Mouse (Mus musculus): Measurements from ENCODE around the gene Gm42791.

Gm42791 gene

DNA sequence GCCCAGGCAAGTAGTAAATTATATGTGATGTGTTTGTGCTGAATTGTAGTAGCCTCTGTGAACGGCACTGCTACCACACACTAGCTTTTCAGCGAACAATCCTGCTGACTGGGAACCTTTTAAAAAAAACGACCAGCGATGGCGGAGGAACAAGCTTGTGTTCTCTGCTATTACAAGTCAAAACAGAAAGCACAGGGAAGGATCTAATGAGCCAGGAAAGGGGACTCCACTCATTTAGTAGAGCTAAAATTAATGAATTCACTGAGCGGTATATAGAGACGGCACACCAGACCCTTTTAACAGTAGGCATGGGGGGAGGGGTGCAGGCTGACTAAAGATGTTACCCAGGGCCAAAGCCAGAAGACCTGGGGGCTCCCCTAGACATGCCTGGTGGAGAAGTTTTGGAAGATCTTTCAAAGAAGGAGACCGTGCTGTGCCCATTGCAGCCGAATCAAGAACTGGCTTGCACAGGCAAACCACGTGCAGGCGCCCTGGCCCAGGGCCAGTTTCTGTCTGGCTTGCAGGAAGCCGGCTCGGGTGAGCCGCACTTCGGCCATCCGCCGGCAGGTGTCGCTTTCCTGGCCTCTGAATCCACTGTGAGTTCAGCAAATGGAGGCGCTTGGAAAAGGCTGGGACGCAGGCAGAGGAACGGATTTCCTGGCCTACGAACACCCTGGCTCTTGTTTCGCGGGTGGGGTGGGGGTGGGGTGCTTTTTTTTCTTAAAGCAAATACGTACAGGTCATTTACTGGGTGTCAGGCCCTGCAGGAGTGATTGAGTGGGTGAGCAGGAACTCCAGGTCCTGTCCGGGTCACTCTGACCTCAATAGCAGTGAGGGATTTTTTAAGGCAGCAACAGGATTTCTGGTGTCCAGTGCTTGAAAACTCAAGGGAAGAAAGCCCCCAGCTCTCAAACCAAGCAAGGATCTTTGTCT is 11.7 kb upstream of the Gm42791 start:
- peak; percentile 100 for DNase-seq

DNA sequence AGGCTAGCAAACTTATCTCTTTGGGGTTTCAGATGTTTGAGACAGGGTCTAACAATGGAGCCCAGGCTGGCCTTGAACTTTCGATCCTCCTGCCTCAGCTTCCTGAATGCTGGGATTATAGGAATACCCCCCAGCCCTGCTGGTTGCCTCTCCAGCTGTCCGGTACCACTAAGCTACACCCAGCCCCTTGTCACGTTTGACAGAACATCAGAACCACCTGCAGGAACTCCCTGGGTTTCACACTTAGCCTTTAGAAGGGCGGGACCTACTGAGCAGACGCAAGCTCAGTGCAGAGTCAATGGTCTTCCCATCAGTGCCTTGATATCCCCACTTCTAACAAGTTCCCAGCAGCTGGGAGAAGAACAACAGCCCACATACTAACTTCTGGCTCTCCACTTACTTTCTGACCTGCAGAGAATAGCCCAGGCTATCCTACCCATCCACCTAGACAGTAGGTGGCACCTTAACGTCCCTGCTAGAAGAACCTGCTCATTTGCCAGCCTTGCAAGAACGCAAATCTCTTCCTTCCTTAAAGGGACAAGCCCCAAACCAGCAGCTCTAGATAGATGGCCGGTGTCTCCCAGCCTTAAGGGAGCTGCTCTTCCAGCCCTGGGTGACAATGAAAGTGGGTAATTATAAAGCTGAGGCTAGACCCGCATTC is 10.9 kb upstream of the Gm42791 start:
- DNase-seq = no peak

DNA sequence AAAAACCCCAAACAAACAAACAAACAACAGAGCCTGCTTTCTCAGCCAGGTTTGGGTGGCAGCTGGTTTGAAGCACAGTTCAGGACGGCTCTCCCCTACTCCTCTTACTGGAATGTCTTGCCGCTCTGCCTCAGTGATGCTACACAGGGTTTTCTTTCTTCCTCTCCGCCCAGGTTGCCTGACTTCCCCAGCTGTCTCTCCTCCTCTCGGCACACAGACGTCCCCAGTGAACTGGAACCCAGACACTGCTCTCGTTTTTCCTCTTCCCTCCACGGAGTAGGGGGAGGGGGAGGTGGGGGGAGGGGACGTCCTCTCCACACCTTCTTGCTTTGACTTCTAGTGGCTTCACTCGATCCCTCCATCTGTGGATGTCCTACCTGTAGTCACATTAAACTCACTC is 10.1 kb upstream of the Gm42791 start:
- no peak for DNase-seq

DNA sequence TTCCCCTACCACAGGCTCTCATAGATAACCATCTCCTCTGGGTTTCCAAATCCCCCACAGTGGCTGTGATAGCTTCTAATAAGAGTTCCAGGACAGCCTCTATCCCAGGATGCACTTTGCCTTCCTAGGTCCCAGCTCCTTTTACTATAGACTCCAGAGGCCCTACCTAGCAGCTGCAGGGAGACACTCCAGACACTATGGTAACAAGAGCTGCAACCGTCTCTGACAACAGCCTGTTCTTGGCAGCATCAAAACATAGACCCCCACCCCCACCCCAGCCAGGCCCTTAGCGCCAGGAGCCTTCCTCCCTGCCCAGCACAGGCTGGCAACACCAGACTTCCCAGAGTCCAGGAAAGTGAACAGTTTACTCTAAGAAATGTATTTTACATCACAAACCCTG is 8.2 kb upstream of the Gm42791 start:
- no peak for DNase-seq

DNA sequence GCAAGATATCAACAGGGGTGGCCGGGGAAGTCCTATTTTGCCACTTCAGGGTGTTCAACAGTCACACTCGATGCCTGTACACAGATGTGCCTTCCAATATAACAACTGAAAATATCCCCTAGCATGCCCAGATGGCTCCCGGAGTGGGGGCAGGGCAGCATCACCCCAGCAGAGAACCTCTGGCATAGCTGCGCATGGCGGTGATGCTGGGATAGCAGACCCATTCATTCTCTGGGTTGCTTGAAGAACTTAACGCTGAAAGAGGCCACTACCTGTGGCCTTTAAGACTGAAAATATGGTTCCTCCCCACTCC is 7.8 kb upstream of the Gm42791 start:
- DNase-seq = peak in 1 of 2 experiments; percentile 78

DNA sequence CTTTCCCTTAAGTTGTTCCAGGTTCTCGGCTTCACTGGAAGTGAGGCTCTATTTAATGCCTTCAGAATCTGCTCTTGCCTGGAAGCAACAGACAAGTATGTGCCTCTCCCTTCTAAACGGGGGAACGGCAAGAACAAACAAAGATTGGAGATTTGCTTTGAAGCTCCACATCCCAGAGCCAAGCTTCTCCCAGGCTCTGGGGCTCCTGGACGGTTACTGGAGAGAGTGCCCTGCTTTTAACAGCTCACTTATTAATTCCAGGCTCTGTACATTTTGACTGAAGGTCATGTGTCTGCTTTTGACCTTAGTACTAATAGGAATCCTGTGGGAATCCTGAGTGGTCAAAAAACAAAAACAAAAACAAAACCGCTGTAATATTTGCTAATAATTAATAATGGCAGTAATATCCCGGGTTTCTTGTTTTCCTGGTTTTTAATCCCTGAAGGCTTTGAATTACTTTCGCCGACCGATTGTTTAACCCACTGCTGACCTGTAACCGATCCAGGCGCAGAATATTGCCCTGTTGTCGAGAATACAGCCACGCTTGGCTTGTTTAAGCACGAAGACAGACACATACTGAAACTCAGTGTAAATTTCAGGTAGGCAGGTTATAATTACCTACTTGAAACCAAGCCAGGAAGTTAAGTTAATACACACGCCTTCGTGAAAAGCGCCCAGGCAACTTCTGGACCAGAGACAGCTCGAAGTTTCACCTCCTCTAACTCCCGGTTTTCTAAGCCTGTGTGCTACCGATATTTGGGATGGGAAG is 7.3 kb upstream of the Gm42791 start:
- peak; percentile 50 to 81 for DNase-seq

DNA sequence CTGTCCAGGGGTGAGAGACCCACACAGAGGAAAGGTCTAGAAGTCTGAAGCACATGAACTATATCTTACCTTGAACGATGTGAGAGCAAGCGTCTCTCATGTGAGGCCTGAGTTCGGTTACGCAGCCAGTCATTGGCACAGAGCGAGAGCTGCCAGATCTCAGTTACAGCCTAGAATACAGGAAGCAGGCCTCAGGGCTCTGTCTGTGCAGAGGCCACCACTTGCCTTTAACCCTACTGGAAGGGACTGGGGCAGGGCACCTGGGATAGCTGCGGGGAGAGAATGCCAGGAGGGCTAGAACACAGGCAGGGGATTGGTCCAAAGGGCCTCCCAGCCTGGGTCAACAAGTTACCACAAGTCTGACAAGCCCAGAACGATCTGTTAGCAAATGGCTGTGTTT is 4.9 kb upstream of the Gm42791 start:
- DNase-seq = no peak

DNA sequence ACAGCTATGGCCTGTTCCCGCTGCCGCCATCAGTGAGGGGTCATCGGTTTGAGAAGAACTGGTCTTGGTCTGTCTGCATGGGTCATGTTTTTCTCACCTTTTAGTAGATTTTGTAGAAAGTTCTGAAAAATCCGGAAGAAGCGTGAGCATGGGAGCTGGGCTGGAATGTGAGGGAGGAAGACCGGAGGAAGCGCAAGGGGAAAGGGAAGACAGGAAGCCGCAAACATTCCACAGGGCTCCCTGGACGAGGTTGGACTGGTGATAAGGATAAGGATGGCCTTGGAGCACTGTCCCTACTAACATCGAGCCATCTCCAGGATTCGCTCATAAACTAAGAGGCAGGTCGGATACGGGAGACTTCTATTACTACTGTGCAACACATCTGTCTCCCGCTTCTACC is 3.6 kb upstream of the Gm42791 start:
- no peak for DNase-seq

DNA sequence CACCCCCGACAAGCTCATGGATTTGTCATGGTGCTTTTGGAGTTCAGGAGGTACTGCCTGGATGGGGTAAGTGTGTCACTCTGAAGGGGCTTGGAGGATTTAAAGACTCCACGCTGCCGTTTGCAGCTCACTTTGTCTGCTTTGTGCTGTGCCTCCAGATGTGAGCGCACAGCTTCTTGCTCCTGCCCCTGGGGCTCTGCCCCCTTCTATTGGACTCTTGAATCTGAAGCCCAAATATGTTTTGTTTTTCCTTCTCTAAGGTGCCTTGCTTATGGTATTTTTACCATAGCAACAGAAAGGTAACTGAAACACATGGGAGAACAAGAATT is 1.7 kb upstream of the Gm42791 start:
- no peak for DNase-seq

DNA sequence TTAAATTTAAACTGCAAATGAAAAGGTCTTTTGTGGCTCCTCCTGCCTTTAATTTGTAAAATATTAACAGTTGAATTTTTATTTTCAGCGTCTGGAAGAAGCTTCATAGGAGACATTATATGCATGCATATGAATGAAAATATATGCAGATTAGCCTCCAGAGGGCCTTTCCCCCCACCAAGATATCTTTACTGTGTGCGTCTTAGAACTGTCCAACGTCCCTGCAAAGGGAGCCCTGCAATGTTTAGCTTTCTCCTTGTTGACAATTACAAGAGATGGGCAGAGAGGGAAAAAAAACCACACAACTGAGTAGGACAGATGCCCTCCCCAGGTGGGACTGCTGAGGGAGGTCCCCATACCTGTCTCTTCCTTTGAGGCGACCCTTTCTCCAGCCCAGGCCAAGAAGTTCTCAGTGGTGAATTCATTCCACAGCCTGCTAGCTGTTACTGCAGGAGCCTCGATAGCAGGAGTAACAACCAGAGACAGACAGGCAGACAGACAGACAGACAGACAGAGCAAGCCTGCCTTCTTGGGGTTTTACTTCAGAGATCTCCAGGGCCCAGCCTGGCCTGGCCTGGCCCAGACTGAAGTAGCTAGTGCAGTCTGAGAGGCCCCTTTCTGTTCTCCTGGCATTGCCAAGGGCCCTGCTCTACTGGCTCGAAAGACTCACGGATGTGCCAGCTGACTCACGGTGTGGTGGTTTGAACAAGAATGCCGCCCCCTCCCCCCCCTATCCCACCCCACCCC is 1.2 kb upstream of the Gm42791 start:
- DNase-seq = peak in 1 of 2 experiments; percentile 53

DNA sequence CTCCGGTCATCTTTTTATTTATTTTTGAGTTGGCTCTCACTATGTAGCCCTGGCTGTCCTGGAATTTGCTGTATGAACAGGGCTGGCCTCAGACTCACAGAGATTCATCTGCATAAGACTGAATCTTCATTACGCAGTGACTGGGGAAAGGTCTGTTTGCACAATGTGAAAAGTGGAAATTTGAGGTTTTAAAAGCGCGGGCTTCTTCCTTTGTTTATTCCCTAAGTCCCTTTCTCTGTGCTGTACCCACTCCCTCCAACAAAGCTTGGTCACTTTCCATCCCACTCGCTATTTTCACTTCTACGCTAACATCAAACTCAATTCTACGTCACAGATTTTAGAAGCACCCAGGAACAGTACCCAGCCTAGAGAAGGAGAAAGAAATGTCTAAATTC is 639 bp downstream of the Gm42791 start:
- DNase-seq = no peak

DNA sequence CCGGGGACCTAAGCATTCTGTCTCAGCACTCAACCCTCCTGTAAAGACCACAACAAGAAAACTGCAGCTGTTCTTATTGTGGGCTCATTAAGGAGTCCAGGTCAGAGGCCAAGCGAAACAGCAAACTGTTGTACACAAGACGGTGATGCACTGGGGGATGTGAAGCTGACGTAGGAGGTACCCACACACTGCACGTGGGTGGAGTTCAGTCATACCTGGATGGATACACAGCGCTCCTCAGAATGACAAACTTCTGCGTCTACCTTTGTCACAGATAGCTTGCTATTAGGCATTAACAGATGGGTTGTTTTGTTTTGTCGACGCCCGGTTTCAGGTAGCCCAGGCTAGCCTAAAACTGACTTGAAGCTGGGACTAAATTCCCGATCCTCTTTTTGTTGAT is 2.3 kb downstream of the Gm42791 start:
- no peak for DNase-seq

DNA sequence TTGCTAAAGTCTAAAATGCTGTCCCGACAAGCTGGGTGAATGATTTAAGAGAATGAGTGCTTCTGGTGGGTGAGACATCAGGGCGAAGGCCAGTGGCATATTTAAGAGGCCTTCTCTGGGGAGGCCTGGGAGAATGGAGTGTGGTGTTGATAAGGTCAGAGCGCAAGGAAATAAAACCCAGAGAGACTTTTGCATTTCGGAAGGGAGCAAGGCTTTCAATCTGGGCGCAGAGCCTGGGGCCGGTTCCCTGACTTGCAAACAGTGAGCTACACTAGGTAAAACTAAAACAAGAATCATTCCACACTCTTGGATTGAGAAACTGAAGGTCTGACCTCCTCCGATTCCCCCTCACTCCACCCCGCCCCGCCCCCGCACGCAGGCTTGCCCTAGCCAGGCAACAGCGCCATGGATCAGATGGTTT is 4.0 kb downstream of the Gm42791 start:
- peak; percentile 79 to 84 for DNase-seq

DNA sequence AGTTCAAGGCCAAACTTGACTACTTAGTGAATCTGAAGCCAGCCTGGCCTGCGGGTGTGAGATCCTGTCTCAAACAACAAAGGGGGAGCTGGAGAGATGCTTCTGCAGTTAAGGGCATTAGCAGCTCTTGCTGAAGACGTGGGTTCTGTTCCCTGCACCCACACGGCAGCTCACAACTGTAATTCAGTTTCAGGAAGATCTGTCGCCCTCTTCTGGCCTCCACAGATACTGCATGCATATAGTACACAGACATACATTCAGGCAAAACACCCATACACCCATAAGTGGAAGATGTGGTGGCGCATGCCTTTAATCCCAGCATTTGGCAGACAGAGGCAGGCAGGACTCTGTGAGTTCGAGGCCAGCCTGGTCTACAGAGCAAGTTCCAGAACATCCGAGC is 5.5 kb downstream of the Gm42791 start:
- no peak for DNase-seq

DNA sequence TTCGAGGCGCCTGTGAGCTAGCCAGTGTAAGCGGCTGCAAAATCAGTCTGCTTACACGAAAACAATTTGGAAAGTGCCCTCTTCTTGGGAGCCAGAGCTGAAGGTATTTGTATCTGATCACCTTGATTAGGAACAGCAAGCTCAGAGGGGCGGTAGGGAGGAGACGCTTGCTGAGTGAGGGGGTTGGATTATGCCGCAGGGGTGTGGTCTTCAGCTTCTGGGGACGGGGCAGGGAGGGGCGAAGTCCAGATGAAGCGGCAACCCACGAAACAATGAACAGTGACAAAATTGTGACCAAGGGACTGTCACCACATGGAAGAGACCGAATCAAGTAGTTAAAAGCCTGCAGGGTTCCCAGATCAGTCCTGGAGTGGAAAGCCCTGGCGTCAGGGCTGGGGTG is 10.0 kb downstream of the Gm42791 start:
- DNase-seq = no peak

DNA sequence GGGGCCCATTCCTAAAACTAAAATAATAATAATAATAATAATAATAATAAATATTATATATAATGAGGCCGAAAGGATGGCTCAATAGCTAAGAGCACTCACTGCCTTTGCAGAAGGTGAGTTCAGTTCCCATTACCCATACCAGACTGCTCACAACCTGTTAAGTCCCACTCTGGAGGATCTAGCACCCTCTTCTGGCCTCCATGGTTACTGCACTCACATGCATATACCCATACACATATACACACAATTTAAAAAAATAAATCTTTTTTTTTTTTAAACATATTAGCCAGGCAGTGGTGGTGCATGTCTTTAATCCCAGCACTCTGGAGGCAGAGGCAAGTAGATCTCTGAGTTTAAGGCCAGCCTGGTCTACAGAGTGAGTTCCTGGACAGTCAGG is 11.3 kb downstream of the Gm42791 start:
- no peak for DNase-seq

DNA sequence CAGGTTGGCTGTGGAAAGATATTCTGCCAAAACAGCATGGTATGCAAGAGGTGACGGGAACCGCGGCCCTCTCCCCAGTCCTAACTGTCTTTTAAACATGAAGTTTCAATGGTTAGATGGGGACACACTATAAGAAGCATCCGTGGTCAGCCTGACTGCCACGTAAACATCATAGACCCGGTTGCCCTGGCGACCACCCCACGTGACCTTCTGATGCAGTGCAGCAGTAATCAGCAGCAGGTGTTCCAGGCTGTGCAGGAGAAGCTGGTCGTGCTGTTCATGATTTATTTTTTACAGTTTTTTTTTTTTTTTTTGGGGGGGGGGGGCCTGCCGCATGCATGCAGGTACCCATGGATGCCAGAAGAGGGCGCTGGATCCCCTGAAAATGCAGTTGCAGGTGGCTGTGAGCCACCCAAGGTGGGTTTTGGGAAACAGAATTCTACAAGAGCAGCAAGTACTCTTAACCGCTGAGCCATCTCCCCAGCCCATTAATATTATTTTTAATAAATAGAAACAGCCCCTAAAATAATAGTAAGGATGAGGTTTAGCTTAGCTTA is 11.8 kb downstream of the Gm42791 start:
- no peak for DNase-seq

DNA sequence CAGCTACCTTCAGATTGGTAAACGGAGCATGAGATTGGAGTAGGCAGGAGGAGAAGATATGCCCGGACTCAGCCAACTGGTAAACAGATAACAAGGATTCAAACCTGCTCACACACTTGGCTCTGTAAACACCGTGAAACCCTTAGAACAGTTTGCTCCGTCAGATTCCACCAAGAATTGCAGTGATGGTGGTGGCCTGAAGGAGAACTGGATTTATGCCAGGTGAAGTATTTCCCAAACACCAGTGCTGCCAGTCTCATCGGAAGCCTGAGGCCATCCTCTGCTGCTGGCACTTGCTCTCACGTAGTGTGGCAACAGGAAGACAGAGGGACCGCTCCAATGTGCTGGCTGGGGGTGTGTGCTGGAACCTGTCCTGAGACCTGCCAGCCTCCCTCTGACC is 12.6 kb downstream of the Gm42791 start:
- no peak for DNase-seq

DNA sequence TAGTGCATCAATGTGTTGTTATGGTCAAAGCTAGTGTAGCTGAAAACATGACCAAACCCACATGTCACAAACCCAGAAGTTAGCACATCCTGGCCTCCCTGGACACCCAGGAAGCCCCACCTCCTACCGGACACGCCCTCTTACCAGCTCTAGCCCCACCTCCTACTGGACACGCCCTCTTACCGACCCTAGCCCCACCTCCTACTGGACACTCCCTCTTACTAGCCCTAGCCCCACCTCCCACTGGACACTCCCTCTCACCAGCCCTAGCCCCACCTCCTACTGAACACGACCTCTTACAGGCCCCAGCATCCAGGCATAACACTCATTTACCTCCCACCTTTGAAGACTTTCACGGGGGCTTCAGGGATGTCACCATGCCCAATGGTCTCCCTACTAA is 14.3 kb downstream of the Gm42791 start:
- DNase-seq = peak; percentile 68 to 79

DNA sequence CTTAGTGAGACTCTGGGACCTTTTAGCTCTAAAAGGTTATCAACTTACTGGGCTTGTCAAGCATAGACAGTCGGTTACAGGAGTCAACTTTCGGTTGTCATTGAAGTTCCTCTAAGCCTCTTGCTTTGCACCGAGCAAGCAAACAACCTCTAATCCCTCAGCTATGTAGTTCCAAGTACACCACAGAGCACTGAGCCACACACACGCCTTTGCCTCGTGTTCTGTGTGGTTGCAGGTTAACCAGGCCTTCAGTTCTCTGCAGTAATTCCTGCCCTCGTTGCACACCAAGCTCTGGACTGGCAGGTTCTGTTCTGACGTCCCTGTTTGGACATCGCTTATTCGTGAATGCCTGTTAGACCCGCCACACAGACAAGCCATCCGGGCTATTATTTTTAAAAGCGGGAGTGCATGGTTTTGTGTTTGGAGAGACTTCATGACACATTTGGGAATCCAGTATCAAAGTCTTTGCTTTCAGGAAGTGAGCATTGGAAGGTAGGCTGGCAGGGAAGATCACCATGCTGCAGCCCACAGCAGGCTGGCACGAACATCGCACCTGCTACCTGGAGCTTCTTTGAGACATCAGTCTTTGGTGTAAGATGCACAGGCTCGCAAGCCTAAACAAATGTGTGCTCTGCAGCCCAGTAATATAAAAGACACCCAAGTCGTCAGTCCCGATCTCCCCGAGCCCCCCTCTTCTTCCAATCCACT is 16.3 kb downstream of the Gm42791 start:
- DNase-seq = peak; percentile 82 to 93

DNA sequence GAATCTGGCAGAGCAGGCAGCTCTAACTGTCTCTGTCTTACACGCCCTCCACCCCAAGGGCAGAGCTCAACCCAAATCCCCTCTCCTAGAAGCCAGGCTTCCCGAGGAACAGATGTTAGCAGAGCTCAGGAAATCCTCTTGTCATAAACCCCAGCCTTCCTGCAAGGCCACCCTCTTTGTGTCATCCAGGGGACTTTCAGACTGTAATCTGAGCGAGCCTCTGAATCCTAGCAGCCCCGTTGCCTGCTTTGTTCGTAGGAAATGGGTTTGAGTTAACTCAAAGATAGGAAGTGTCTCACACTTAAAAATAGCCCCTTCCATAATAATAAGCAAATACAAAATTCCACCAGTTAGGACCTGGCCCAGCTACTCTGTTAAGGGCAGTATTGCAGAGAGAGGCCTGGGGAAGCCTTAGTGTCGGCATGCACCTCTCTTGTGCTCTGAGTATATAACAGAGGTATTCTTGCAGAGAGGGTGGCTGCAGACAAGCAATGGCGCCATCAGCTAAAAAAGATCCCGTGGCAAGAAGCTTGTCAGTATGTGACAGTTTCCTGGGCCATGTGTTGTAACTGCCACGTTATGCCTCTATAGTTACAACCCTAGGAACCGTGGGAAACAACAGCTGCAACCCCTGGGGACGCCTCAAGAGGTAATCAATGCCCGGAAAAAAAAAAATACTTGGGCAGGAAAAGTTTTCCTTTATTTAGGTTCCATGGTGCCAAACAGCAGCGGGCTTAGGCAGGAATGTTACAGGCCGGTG is 17.1 kb downstream of the Gm42791 start:
- peak in 1 of 2 experiments; percentile 41 for DNase-seq
